Mouse (Mus musculus) olfactory bulb, adult 2 months (tissue): Measurements from ENCODE around the gene Siva1.

Source experiments
- CTCF ChIP-seq: fragments of 200-500 bp; IDR thresholded peaks from 2 replicates; pipeline ENCODE4 v1.5.1; 2012; ENCODE audit warnings: low read depth, mild to moderate bottlenecking, low read length, moderate library complexity; ENCODE audit not compliant: insufficient read depth
- POLR2A ChIP-seq: fragments of 200-500 bp; IDR thresholded peaks from 2 replicates; pipeline ENCODE4 v1.6.1; 2012; ENCODE audit warnings: mild to moderate bottlenecking, low read depth, low read length, moderate library complexity; ENCODE audit not compliant: insufficient read depth

DNA sequence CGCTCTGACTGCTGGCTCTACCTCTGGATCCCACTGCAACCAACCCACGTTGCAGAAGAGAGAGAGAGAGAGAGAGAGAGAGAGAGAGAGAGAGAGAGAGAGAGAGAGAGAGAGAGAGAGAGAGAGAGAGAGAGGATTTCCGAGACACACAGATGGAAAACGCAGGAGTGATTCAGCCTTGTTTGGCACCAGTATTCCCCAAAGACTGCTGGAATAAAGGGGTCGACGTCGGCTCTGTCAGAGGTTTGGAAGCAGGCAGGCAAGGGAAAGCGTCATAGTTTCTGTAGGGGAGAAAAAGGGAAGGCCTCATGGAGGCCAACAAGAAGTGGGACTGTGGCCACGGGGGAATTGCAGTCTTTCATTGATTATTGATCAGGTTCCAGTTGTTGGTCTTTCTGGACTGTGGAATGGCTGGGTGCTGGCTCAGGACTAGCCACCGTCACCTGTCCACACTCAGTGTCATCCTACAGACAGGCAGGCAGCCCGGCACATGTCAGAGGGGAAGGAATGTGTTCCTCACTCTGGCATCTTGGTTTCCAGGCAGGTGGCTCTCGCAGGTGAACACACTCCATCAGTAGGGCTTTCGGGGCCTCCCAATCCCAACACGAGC is 47.5 kb upstream of the Siva1 start:
- TF ChIP-seq CTCF (no peak), POLR2A (no peak)
